Mouse (Mus musculus) embryonic fibroblast, embryonic 13.5 days (primary cell): ENCODE data around the gene Trmt10c.

Experiments used
- CTCF ChIP-seq: IDR thresholded peaks from 2 replicates; pipeline ENCODE4 v1.5.1; 2011; ENCODE audit warnings: mild to moderate bottlenecking, control low read depth, low read length, moderate library complexity, borderline replicate concordance; ENCODE audit not compliant: insufficient read depth
- POLR2A ChIP-seq: IDR thresholded peaks from 2 replicates; pipeline ENCODE4 v1.6.1; 2011; ENCODE audit warnings: low read depth, mild to moderate bottlenecking, control low read depth, low read length, moderate library complexity

DNA sequence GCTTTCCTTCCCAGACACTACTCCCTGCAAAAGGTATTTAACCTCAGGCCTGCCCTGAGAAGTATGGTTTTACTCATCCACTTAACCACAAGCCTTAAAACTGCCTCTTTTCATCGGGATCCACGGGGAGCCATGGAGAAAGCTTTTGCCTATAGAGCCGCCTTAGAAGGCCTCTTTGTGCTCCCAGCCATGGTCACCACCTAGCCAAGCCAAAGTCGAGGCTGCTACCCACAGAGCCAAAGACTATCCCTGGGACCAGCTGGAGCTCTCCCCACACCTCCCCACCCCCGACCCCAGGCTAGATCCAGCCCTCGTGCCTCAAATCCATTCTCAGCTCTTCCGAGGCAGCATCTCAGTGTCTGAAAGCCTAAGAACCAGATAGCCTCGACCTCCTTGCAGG, 28.5 kb upstream of the Trmt10c start:
- TF ChIP-seq CTCF (no peak), POLR2A (no peak)
